Mouse (Mus musculus) brain, embryonic 18.5 days (tissue): ENCODE results near the gene C1ql3.

Source experiments
- DNase-seq: peaks from one replicate; pipeline ENCODE4 v3.0.0-alpha.2; 2012; ENCODE audit warnings: low read depth, low spot score

Gene C1ql3

GRCm38 (mm10) chr2:13011472-13011871, at the start of gene C1ql3:
Gene C1ql3, minus strand, starts transcription at chr2:13011806.
- no peak for DNase-seq

- DNase-seq = no peak
Measured at GRCm38 (mm10) chr2:13060426-13061170, 49.0 kb upstream of the C1ql3 start.

GRCm38 (mm10) chr2:13048649-13049048, 37.0 kb upstream of the C1ql3 start:
- no peak for DNase-seq

GRCm38 (mm10) chr2:13044555-13044954, 32.9 kb upstream of the C1ql3 start:
- no peak for DNase-seq

- no peak for DNase-seq
Measured at GRCm38 (mm10) chr2:13039785-13040184, 28.2 kb upstream of the C1ql3 start.

GRCm38 (mm10) chr2:13038772-13039171, 27.2 kb upstream of the C1ql3 start:
- peak; percentile 18 for DNase-seq

GRCm38 (mm10) chr2:13018861-13019260, 7.3 kb upstream of the C1ql3 start:
- no peak for DNase-seq

GRCm38 (mm10) chr2:13018382-13018781, 6.8 kb upstream of the C1ql3 start:
- DNase-seq = no peak

GRCm38 (mm10) chr2:13011973-13012372, 367 bp upstream of the C1ql3 start:
- DNase-seq = no peak

- DNase-seq = no peak
Measured at GRCm38 (mm10) chr2:13010460-13011341, 905 bp downstream of the C1ql3 start.

GRCm38 (mm10) chr2:13010030-13010459, 1.6 kb downstream of the C1ql3 start:
- DNase-seq = no peak

- no peak for DNase-seq
Measured at GRCm38 (mm10) chr2:13009261-13009972, 2.2 kb downstream of the C1ql3 start.

GRCm38 (mm10) chr2:13008433-13008832, 3.2 kb downstream of the C1ql3 start:
- DNase-seq = no peak

GRCm38 (mm10) chr2:13000026-13000425, 11.6 kb downstream of the C1ql3 start:
- DNase-seq = no peak

GRCm38 (mm10) chr2:12984901-12985732, 26.5 kb downstream of the C1ql3 start:
- DNase-seq = no peak

GRCm38 (mm10) chr2:12978771-12979170, 32.8 kb downstream of the C1ql3 start:
- DNase-seq = no peak

GRCm38 (mm10) chr2:12977367-12977766, 34.2 kb downstream of the C1ql3 start:
- no peak for DNase-seq

- DNase-seq = no peak
Measured at GRCm38 (mm10) chr2:12973752-12974151, 37.9 kb downstream of the C1ql3 start.

- no peak for DNase-seq
Measured at GRCm38 (mm10) chr2:12970049-12970724, 41.4 kb downstream of the C1ql3 start.

- no peak for DNase-seq
Measured at GRCm38 (mm10) chr2:12956703-12957424, 54.7 kb downstream of the C1ql3 start.
